Comparison of ENCODE assay signal across 8 mouse cellular contexts in the genomic region with DNA sequence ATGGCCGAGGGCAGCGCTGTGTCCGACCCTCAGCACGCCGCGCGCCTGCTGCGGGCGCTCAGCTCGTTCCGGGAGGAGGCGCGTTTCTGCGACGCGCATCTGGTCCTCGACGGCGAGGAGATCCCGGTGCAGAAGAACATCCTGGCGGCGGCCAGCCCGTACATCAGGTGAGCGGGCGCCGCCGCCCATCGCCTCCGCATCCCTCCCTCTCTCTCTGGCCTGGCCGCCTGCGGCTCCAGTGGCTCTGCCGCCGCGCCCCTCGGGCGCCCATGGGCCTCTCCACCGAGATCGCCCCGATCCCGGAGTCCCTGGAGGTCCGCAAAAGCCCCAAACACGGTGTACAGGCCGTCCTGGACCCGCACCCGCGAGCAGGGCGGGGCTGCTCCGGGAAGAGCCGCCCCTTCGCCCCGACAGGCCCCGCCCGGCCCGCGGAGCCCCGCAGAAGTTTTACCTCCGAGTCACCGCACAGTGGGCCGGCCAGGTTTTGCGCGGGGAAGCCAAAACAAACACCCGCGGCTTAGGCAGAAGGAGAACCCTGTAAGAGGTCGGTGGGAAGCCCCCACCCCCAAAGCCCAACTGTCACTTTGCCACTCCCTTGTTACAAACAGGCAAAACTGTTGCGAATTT. TPM values are rescaled to one million over a fixed set of nuclear protein-coding genes. Genes with fewer than 3 reads are reported as not detected.
DNase-seq lines count a peak whose midpoint lies in the region; ATAC-seq and TF ChIP-seq lines count a peak whose summit lies in the region.

Gan (plus strand) TSS at position 1 of the 627 bp plus-strand sequence.

- TF ChIP-seq CTCF in testis, adult 2 months (IDR thresholded peaks at IDR 0.05; ENCODE audit: control insufficient read depth, insufficient read depth, insufficient replicate concordance, low read depth, low read length) = no peak

- peak; percentile 62 for ATAC-seq in embryonic facial prominence, embryonic 13.5 days (ENCODE audit: insufficient number of reproducible peaks, insufficient read depth, low FRiP score, low TSS enrichment, low read depth)
- peak; percentile 65 for ATAC-seq in heart, embryonic 16.5 days (replicated peaks; ENCODE audit: extremely low read depth, insufficient read depth, low FRiP score)
- ATAC-seq in liver, embryonic 13.5 days (ENCODE audit: low read depth) = peak; percentile 80

- no peaks in the 10 kb centered on the region for H3K9me3 ChIP-seq in embryonic facial prominence, embryonic 13.5 days
- H3K9me3 ChIP-seq in heart, embryonic 16.5 days (replicated peaks; ENCODE audit: control insufficient read depth, low read length) = no peaks in the 10 kb centered on the region
- no peaks in the 10 kb centered on the region for H3K9me3 ChIP-seq in liver, embryonic 13.5 days (replicated peaks)

- TF ChIP-seq POLR2A in testis, adult 2 months (IDR thresholded peaks at IDR 0.05; ENCODE audit: control insufficient read depth, low read depth, low read length) = no peak

- no peaks in the 10 kb centered on the region for H3K27me3 ChIP-seq in embryonic facial prominence, embryonic 13.5 days
- H3K27me3 ChIP-seq in heart, embryonic 16.5 days (ENCODE audit: control insufficient read depth, insufficient read depth, low read length) = no peaks in the 10 kb centered on the region
- no peaks in the 10 kb centered on the region for H3K27me3 ChIP-seq in liver, embryonic 13.5 days
- H3K27me3 ChIP-seq in testis, adult 2 months (ENCODE audit: control insufficient read depth, insufficient read depth, low read length) = no peaks in the 10 kb centered on the region

- peak within 1 kb of the TSS; percentile 90 for H3K4me2 ChIP-seq in embryonic facial prominence, embryonic 13.5 days
- H3K4me2 ChIP-seq in heart, embryonic 16.5 days (ENCODE audit: low read depth, low read length) = peak within 1 kb of the TSS; percentile 96
- peak within 1 kb of the TSS; percentile 98 for H3K4me2 ChIP-seq in liver, embryonic 13.5 days

- peak within 1 kb of the TSS; percentile 89 for H3K9ac ChIP-seq in embryonic facial prominence, embryonic 13.5 days
- H3K9ac ChIP-seq in heart, embryonic 16.5 days (ENCODE audit: low read length) = peak within 1 kb of the TSS; percentile 94
- peak within 1 kb of the TSS; percentile 96 for H3K9ac ChIP-seq in liver, embryonic 13.5 days

- no peaks in the 10 kb centered on the region for H3K36me3 ChIP-seq in embryonic facial prominence, embryonic 13.5 days
- H3K36me3 ChIP-seq in heart, embryonic 16.5 days (ENCODE audit: control insufficient read depth, insufficient read depth) = no peaks in the 10 kb centered on the region
- H3K36me3 ChIP-seq in liver, embryonic 13.5 days = no peaks in the 10 kb centered on the region
- H3K36me3 ChIP-seq in testis, adult 2 months (ENCODE audit: control insufficient read depth, insufficient read depth, low read length) = no peaks in the 10 kb centered on the region

- peak within 1 kb of the TSS; percentile 90 for H3K27ac ChIP-seq in embryonic facial prominence, embryonic 13.5 days
- H3K27ac ChIP-seq in heart, embryonic 16.5 days (ENCODE audit: low read length) = peak within 1 kb of the TSS; percentile 81
- H3K27ac ChIP-seq in liver, embryonic 13.5 days = peak within 1 kb of the TSS; percentile 92
- peak within 1 kb of the TSS; percentile 88 for H3K27ac ChIP-seq in testis, adult 2 months (ENCODE audit: control insufficient read depth, insufficient read depth, low read depth, low read length)

- peaks cover 22% of the 10 kb centered on the region for H3K4me1 ChIP-seq in embryonic facial prominence, embryonic 13.5 days
- peaks cover 16% of the 10 kb centered on the region for H3K4me1 ChIP-seq in heart, embryonic 16.5 days (ENCODE audit: control insufficient read depth, insufficient read depth, low read length)
- peaks cover 44% of the 10 kb centered on the region for H3K4me1 ChIP-seq in liver, embryonic 13.5 days (replicated peaks)
- H3K4me1 ChIP-seq in testis, adult 2 months (ENCODE audit: control insufficient read depth, insufficient read depth, low read length) = peaks cover 12% of the 10 kb centered on the region

- H3K4me3 ChIP-seq in embryonic facial prominence, embryonic 13.5 days = peak within 1 kb of the TSS; percentile 84
- peak within 1 kb of the TSS; percentile 94 for H3K4me3 ChIP-seq in heart, embryonic 16.5 days (ENCODE audit: low read length)
- peak within 1 kb of the TSS; percentile 97 for H3K4me3 ChIP-seq in liver, embryonic 13.5 days (replicated peaks)
- peak within 1 kb of the TSS; percentile 98 for H3K4me3 ChIP-seq in testis, adult 2 months (ENCODE audit: control insufficient read depth, low read depth, low read length)

- WGBS in embryonic facial prominence, embryonic 13.5 days = under 1% methylated on average over 60 of the region's 65 CpGs
- under 1% methylated on average over 61 of the region's 65 CpGs for WGBS in heart, embryonic 16.5 days
- under 1% methylated on average over 53 of the region's 65 CpGs for WGBS in liver, embryonic 13.5 days (ENCODE audit: insufficient replicate concordance)

- peak; percentile 71 for DNase-seq in CD4-positive helper T cell, adult 2 months (ENCODE audit: low read depth, low spot score)
- DNase-seq in adrenal gland, adult 2 months = peak; percentile 77
- DNase-seq in kidney, postnatal 14 days = peak; percentile 51
- peak; percentile 59 for DNase-seq in liver, embryonic 13.5 days
- peak; percentile 27 to 30 for DNase-seq in natural killer cell, adult 2 months (ENCODE audit: low spot score in 2 of 2)

RNA-seq across cellular contexts. Expression of gene Gan, which starts in this region (rescaled TPM):
- total RNA-seq in adrenal gland, adult 2 months (2021) = 10 to 100 TPM in 1 of 2 experiments, 1 to 10 TPM in 1; 8.5 to 13.1 TPM
- polyA plus RNA-seq in adrenal gland, adult 2 months (2012; rRNA removed) = 3.4 and 4.0 TPM in 2 replicates
- polyA plus RNA-seq in embryonic facial prominence, embryonic 13.5 days (2015; fragmentation: Nextera tagmentation; extraction: Ambion mirVana) = 2.8 and 3.0 TPM in 2 replicates
- 0.87 and 1.0 TPM in 2 replicates for polyA plus RNA-seq in heart, embryonic 16.5 days (2015; fragmentation: Nextera tagmentation; extraction: Ambion mirVana)
- polyA plus RNA-seq in liver, embryonic 13.5 days (2015; fragmentation: Nextera tagmentation; extraction: Ambion mirVana) = 1.1 and 1.3 TPM in 2 replicates
- polyA plus RNA-seq in testis, adult 2 months (2012; rRNA removed) = 3.8 and 4.1 TPM in 2 replicates

Comparison
In these comparisons a context has a peak if more than half of its experiments do, and no peak if none do; other contexts are left out.
1. Peak in every context shown above with its lines: DNase-seq, ATAC-seq, H3K4me3 ChIP-seq and H3K27ac ChIP-seq.